Mouse (Mus musculus) forebrain, embryonic 10.5 days (tissue): ENCODE results near the gene Gh. TPM values are rescaled to one million over a fixed set of nuclear protein-coding genes. Genes with fewer than 3 reads are reported as not detected.

Experiments
- DNase-seq: peaks from one replicate; pipeline ENCODE4 v3.0.0-alpha.2; 2017; ENCODE audit warnings: low spot score; ENCODE audit errors: extremely low spot score
- H3K27ac ChIP-seq: fragments of 300-500 bp; sonication (generic); 2 replicates; pipeline ENCODE4 v1.5.1; 2016; ENCODE audit warnings: mild to moderate bottlenecking
- H3K27me3 ChIP-seq: fragments of 300-500 bp; sonication (generic); 2 replicates; pipeline ENCODE4 v1.6.1; 2016; ENCODE audit warnings: mild to moderate bottlenecking; ENCODE audit not compliant: poor library complexity, severe bottlenecking
- H3K36me3 ChIP-seq: fragments of 300-500 bp; sonication (generic); replicated peaks from 2 replicates; pipeline ENCODE4 v1.6.1; 2016; ENCODE audit warnings: mild to moderate bottlenecking, moderate library complexity
- H3K4me1 ChIP-seq: fragments of 300-500 bp; sonication (generic); 2 replicates; pipeline ENCODE4 v1.6.1; 2016
- H3K4me3 ChIP-seq: fragments of 300-500 bp; sonication (generic); 2 replicates; pipeline ENCODE4 v1.5.1; 2016; ENCODE audit warnings: mild to moderate bottlenecking, moderate library complexity
- H3K9me3 ChIP-seq: fragments of 300-500 bp; sonication (generic); 2 replicates; pipeline ENCODE4 v1.6.1; 2016; ENCODE audit warnings: mild to moderate bottlenecking, moderate library complexity
- WGBS: fragments of 180-500 bp; shearing (Covaris S2); methylation state at CpG from one replicate; pipeline ENCODE4 v1.1.7; 2016; 5-methylcytosine and 5-hydroxymethylcytosine counted together
- polyA plus RNA-seq: library from polyadenylated mRNA; unstranded; fragments of >200 nt; fragmentation: Nextera tagmentation; extraction: Ambion mirVana; gene quantifications from 2 replicates; pipeline ENCODE4 v1.2.1, GENCODE M21; 2016

Gene Gh
- polyA plus RNA-seq, 1 experiment from 2014 or later = not detected

DNA sequence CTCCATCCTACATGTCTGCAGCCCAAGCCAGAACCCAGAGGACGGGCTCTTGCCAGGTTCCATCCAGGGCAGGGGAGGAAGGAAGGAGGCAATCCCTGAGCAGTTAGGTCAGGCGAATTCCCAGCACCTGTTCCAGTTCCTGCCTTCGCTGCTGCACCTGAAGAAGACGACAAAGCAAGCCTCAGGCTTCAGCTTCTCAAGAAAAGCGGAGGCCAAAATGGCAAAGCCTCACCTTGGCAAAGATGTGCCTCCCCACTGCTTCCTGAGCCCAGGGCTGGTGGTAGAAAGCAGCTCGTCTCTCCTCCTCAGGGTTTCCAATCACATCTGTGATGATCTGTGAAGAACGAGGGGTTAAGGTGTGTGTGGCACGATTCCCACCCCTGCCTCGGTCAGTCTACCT is 37.7 kb downstream of the Gh start:
- no peak overlapping the region for H3K4me3 ChIP-seq
- H3K4me1 ChIP-seq = peaks cover 18% of the 10 kb centered on the region
- H3K27ac ChIP-seq = no peak overlapping the region
- peaks cover 100% of the 10 kb centered on the region for H3K36me3 ChIP-seq
- no peaks in the 10 kb centered on the region for H3K9me3 ChIP-seq
- no peak for DNase-seq
- WGBS = 92% methylated on average over 9 of the region's 9 CpGs
- H3K27me3 ChIP-seq = no peaks in the 10 kb centered on the region

DNA sequence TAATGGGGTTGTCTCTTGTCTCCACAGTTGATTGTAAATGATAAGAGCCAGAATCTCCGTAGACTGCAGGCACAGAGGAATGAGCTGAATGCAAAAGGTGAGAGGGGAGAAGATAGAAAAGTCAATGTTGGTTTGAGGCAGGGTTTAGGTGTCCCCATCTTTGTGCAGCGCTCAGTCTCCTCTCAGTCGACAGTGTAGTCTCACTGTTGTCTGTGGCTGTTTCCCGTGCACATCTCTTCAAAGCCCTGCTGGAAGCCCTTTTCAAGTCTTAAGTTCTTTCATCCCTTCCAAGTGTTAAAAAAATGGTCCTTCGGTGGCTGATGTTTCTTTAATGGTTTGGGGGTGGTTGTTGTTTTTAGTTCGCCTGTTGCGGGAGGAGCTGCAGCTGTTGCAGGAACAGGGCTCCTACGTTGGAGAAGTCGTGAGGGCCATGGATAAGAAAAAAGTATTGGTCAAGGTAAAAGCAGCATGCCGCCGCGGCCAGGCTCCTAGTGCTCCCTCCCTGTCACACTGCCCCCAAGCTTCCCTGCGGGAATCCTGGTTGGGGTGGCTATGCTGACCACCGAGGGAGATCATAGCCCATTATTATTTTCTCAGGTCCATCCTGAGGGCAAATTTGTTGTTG is 40.7 kb downstream of the Gh start:
- peaks cover 92% of the 10 kb centered on the region for H3K36me3 ChIP-seq

DNA sequence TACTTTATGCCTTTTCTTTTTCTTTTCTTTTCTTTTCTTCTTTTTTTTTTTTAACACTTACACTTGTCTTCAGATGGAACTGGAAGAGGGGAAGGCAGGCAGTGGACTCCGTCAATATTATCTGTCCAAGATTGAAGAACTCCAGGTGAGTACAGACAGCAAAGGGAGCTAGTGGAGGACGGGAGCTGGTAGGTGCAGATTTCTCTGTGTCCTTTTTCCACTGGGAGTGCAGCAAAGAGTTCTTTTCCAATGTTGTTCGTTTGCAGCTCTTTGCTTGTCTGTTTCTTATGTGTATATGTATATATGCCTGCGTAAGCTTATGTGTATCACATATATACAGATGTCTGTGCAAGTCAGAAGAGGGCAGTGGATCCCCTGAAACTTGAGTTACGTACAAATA is 44.9 kb downstream of the Gh start:
- Histone ChIP-seq H3K27me3 (no peaks in the 10 kb centered on the region), H3K27ac (peak overlapping the region; percentile 95), H3K4me3 (peak overlapping the region; percentile 88), H3K9me3 (no peaks in the 10 kb centered on the region), H3K4me1 (peaks cover 24% of the 10 kb centered on the region), H3K36me3 (peaks cover 80% of the 10 kb centered on the region)
- DNase-seq = no peak
- WGBS = 78% methylated on average over 5 of the region's 5 CpGs

More for the DNA sequence above, 40.7 kb downstream of the Gh start:
- 92% methylated on average over 14 of the region's 14 CpGs for WGBS
- Histone ChIP-seq H3K27ac (no peak overlapping the region), H3K4me1 (peaks cover 14% of the 10 kb centered on the region), H3K4me3 (no peak overlapping the region), H3K9me3 (no peaks in the 10 kb centered on the region), H3K27me3 (no peaks in the 10 kb centered on the region)
- no peak for DNase-seq

DNA sequence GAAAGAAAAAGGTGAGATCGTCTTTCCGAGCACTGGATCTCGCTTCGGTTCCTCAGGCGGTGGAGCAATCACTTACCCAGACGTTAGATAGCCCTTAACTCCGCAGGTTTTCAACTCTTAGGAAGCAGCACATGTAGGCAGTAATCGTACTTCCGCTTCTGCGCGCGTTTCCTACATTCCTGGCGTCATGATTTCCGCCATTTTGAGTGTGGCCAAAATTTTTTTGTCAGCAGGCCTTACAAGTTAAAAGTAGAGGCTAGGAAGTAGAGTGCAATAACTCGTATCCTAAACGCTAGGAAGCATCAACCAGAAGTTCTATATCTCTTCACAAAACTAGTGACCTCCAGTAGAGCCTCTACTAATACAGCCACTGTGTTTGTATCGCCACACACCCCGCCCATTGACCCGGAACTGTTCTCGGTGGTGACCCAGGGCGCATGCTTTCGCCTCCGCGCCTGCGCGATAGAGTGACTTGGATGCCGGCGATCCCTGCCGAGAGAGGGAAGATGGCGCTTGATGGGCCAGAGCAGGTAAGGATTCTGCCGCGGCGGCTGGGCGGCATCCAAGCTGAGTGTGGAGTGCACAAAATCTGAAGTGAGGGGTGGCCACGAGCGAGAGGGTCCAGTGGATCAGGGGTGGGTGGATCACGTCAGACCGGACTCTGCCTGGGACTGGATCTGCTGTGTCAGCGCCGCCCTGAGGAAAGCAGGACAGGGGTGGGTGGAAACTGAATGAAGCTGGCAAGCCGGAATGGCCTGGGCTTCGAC is 45.8 kb downstream of the Gh start, which contains the start of the genes Ftsj3 and Psmc5:
TSS of gene Ftsj3 (minus strand) at position 395 of the 767 bp plus-strand sequence.
TSS of gene Psmc5 (plus strand) at position 470 of the 767 bp plus-strand sequence.
- Histone ChIP-seq H3K4me1 (peaks cover 24% of the 10 kb centered on the region), H3K27ac (peak within 1 kb of the TSS; percentile 95)

DNA sequence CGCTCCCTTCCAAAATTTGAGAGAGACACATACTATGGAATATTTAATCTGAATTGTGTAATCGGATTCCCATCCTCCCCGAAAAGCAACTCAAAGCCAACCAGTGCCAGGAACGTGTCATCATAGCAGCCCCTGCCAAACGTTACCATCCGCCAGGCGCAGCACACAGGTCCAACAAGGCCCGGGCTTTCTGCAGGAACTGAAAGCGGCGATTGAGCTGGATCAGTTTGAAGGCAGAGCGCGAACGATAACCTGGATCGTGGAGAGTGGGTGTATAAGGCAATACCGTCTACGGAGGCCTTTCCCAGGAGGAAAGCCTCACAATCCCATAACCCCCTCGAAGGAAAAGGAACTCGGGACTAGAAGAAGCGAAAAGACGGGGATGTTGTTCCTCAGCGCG is 46.5 kb downstream of the Gh start:
- Histone ChIP-seq H3K4me1 (peaks cover 24% of the 10 kb centered on the region), H3K4me3 (peak overlapping the region; percentile 88), H3K36me3 (peaks cover 80% of the 10 kb centered on the region), H3K27me3 (no peaks in the 10 kb centered on the region), H3K9me3 (no peaks in the 10 kb centered on the region), H3K27ac (peak overlapping the region; percentile 95)
- WGBS = 3% methylated on average over 22 of the region's 22 CpGs
- DNase-seq = no peak

More for the DNA sequence above, 45.8 kb downstream of the Gh start, which contains the start of the genes Ftsj3 and Psmc5:
- H3K9me3 ChIP-seq = no peaks in the 10 kb centered on the region
- peaks cover 80% of the 10 kb centered on the region for H3K36me3 ChIP-seq
- peak; percentile 98 for DNase-seq
- H3K4me3 ChIP-seq = peak within 1 kb of the TSS; percentile 88
- no peaks in the 10 kb centered on the region for H3K27me3 ChIP-seq
- under 1% methylated on average over 42 of the region's 42 CpGs for WGBS

DNA sequence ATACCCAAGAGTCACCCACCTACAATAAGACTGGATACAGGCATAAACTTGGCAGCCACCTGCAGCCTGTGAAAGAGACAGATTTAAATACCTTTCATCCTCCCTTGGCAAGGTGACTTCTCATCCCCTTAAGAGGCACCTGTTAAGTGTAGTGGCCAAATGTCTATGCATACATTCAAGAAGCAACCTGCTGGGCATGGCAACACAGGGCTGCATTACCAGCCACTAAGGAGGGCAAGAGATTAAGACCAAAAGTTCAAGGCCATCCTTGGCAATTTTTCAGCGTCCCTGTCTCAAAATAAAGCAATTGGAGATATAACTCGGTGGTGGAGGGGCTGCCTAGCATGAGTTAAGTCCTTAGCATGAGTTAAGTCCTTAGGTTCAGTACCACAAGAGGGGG is 46.9 kb downstream of the Gh start:
- 20% methylated on average over 2 of the region's 2 CpGs for WGBS
- H3K36me3 ChIP-seq = peaks cover 80% of the 10 kb centered on the region
- no peak for DNase-seq
- H3K4me3 ChIP-seq = peak overlapping the region; percentile 88
- peak overlapping the region; percentile 95; the same call in 1 of the 2 replicates for H3K27ac ChIP-seq
- H3K4me1 ChIP-seq = peaks cover 24% of the 10 kb centered on the region
- no peaks in the 10 kb centered on the region for H3K9me3 ChIP-seq
- no peaks in the 10 kb centered on the region for H3K27me3 ChIP-seq

Other genes starting within 250 kb of the Gh start
- 15.1 and 15.4 TPM in 2 replicates for gene Taco1, start 235.8 kb downstream of the Gh start, polyA plus RNA-seq
- 16.1 and 18.2 TPM in 2 replicates for gene Map3k3, start 217.3 kb downstream of the Gh start, polyA plus RNA-seq
- 0.82 TPM in 1 of 2 replicates, not detected in the other for gene Gm10840, start 141.0 kb downstream of the Gh start, polyA plus RNA-seq
- 364 and 375 TPM in 2 replicates for gene Limd2, start 141.0 kb downstream of the Gh start, polyA plus RNA-seq
- gene Strada, start 99.7 kb downstream of the Gh start, polyA plus RNA-seq = 41.4 and 41.9 TPM in 2 replicates
- 77.3 and 77.4 TPM in 2 replicates for gene Ccdc47, start 85.5 kb downstream of the Gh start, polyA plus RNA-seq
- 105 and 109 TPM in 2 replicates for gene Ddx42, start 84.9 kb downstream of the Gh start, polyA plus RNA-seq
- gene Ftsj3, start 45.8 kb downstream of the Gh start, polyA plus RNA-seq = 101 and 102 TPM in 2 replicates
- gene Psmc5, start 45.7 kb downstream of the Gh start, polyA plus RNA-seq = 431 and 435 TPM in 2 replicates
- 20.5 and 20.7 TPM in 2 replicates for gene Smarcd2, start 28.9 kb downstream of the Gh start, polyA plus RNA-seq
- gene Tcam1, start 25.2 kb downstream of the Gh start, polyA plus RNA-seq = 0.15 TPM in 2 replicates
- gene Cd79b, start 12.9 kb upstream of the Gh start, polyA plus RNA-seq = 0.82 and 1.2 TPM in 2 replicates
- 0.07 TPM in 1 of 2 replicates, not detected in the other for gene Scn4a, start 51.4 kb upstream of the Gh start, polyA plus RNA-seq
- gene Prr29, start 63.6 kb upstream of the Gh start, polyA plus RNA-seq = not detected in 2 replicates
- 14.8 and 17.5 TPM in 2 replicates for gene Icam2, start 86.2 kb upstream of the Gh start, polyA plus RNA-seq
- gene Ern1, start 186.0 kb upstream of the Gh start, polyA plus RNA-seq = 4.6 and 5.3 TPM in 2 replicates